12 mouse cellular contexts compared by ENCODE assay signal in the genomic region with DNA sequence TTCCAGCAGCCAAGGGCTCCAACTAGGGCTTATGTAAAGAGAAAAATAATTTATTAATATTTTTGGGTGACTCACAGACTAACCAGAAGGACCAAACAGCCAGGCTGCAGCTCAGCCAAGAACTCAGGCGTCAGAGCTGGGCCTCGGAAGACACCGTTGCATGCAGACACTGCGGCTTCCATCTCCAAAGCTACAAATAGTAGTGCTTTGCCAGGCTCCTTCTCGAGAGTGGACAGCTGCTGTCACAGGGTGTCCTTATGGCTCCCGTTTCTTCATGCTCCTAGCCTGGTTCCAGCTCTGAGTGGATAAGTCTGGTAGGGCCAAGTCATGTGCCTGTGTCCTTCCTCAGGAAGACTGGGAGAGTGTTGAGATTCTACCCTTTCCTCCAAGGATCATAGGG.
A peak's percentile ranks its signal among the peaks of the same experiment; 100 is the strongest.
DNase-seq lines count a peak whose midpoint lies in the region; ATAC-seq lines count a peak whose summit lies in the region.
"Had no signal": no experiment of that assay in that cellular context is flagged by ENCODE, and none has a peak within 500 bp of the region (broad histone marks: within the 10 kb centered on the region; RNA-seq: fewer than 3 reads in every experiment).

No protein-coding gene starts in this region.

- peaks cover 6% of the 10 kb centered on the region; the same call in 1 of the 2 replicates for H3K4me1 ChIP-seq in forebrain, embryonic 16.5 days (replicated peaks; ENCODE audit: control insufficient read depth, insufficient read depth, low read length)
- H3K4me1 ChIP-seq in forebrain, embryonic 10.5 days = peaks cover 43% of the 10 kb centered on the region

- H3K9ac ChIP-seq in forebrain, embryonic 16.5 days (replicated peaks; ENCODE audit: low read depth, low read length) = no peak overlapping the region
- H3K9ac ChIP-seq: hindbrain, embryonic 12.5 days; neural tube, embryonic 13.5 days had no signal

- no peak overlapping the region for H3K4me2 ChIP-seq in forebrain, embryonic 16.5 days (ENCODE audit: low read length)
- H3K4me2 ChIP-seq: hindbrain, embryonic 12.5 days; neural tube, embryonic 13.5 days had no signal

- 0 out of 2 replicates have a peak, but pooled peaks have one; percentile 28 for ATAC-seq in forebrain, embryonic 16.5 days

- H3K27ac ChIP-seq in forebrain, embryonic 16.5 days (ENCODE audit: low read length) = no peak overlapping the region
- H3K27ac ChIP-seq in forebrain, embryonic 10.5 days = no peak overlapping the region
- H3K27ac ChIP-seq: hindbrain, embryonic 12.5 days; left cerebral cortex, adult 2 months; neural tube, embryonic 13.5 days had no signal

- no peaks in the 10 kb centered on the region for H3K36me3 ChIP-seq in forebrain, embryonic 16.5 days (ENCODE audit: control insufficient read depth, insufficient read depth)
- no peaks in the 10 kb centered on the region for H3K36me3 ChIP-seq in forebrain, embryonic 10.5 days (replicated peaks)
- H3K36me3 ChIP-seq: hindbrain, embryonic 12.5 days; neural tube, embryonic 13.5 days had no signal

- intact Hi-C loops in heart, postnatal 10 days (cut with DNase I) = no loop called here

- H3K4me3 ChIP-seq in forebrain, embryonic 16.5 days (replicated peaks; ENCODE audit: low read length) = no peak overlapping the region
- H3K4me3 ChIP-seq in forebrain, embryonic 10.5 days = no peak overlapping the region
- H3K4me3 ChIP-seq: erythroblast, embryonic 14.5 days; hindbrain, embryonic 12.5 days; left cerebral cortex, adult 2 months; neural tube, embryonic 13.5 days had no signal

- H3K9me3 ChIP-seq in forebrain, embryonic 16.5 days (ENCODE audit: control insufficient read depth, low read length) = no peaks in the 10 kb centered on the region
- H3K9me3 ChIP-seq in forebrain, embryonic 10.5 days = no peaks in the 10 kb centered on the region
- H3K9me3 ChIP-seq: hindbrain, embryonic 12.5 days; neural tube, embryonic 13.5 days had no signal

- no peaks in the 10 kb centered on the region for H3K27me3 ChIP-seq in forebrain, embryonic 16.5 days (replicated peaks; ENCODE audit: control insufficient read depth, insufficient read depth, low read length)
- H3K27me3 ChIP-seq in forebrain, embryonic 10.5 days (ENCODE audit: poor library complexity, severe bottlenecking) = no peaks in the 10 kb centered on the region
- H3K27me3 ChIP-seq: hindbrain, embryonic 12.5 days; neural tube, embryonic 13.5 days had no signal

- WGBS in forebrain, embryonic 16.5 days = 83% methylated on average over 6 of the region's 6 CpGs
- 95% methylated on average over 6 of the region's 6 CpGs for WGBS in forebrain, embryonic 10.5 days

- no peak for DNase-seq in forebrain, embryonic 10.5 days (ENCODE audit: extremely low spot score, low spot score)
- peak; percentile 38 for DNase-seq in urinary bladder, postnatal 14 days (ENCODE audit: low spot score)
- no peak for DNase-seq in urinary bladder, postnatal 10 days (ENCODE audit: low spot score)
- peak; percentile 25 to 31 for DNase-seq in heart, postnatal 10 days
- no peak for DNase-seq in neural tube, embryonic 10.5 days (ENCODE audit: extremely low spot score, low spot score)
- DNase-seq in thymus, adult 18-20 months = no peak
- DNase-seq in thymus, postnatal 4 days = no peak

Comparison
In these comparisons a context has a peak if more than half of its experiments do, and no peak if none do; other contexts are left out.
1. DNase-seq: peak in urinary bladder, postnatal 14 days (single experiment) and heart, postnatal 10 days (2 of 2); none in forebrain, embryonic 10.5 days (single experiment), urinary bladder, postnatal 10 days (single experiment), neural tube, embryonic 10.5 days (single experiment), thymus, adult 18-20 months (0 of 2) and thymus, postnatal 4 days (single experiment).